Mouse (Mus musculus): ENCODE results near the gene Idh2. TPM values are rescaled to one million over a fixed set of nuclear protein-coding genes. Genes with fewer than 3 reads are reported as not detected.

The Idh2 gene
- total and polyA plus RNA-seq, 2 experiments from 2014 or later: 152 to 161 TPM

GRCm38 (mm10) chr7:80130344-80131055 is 15.3 kb upstream of the Idh2 start:
- no peak for DNase-seq (ENCODE audit: low spot score)
- Histone ChIP-seq H3K4me1 (ENCODE audit: insufficient read depth, low read length) (peaks cover 4% of the 10 kb centered on the region; the same call in 1 of the 2 replicates), H3K27me3 (ENCODE audit: insufficient read depth, low read length) (no peaks in the 10 kb centered on the region), H3K4me3 (ENCODE audit: low read length) (no peak overlapping the region), H3K4me2 (ENCODE audit: low read depth, low read length) (no peak overlapping the region), H3K9ac (replicated peaks; ENCODE audit: low read length) (no peak overlapping the region), H3K36me3 (ENCODE audit: insufficient read depth, low read length) (no peaks in the 10 kb centered on the region), H3K27ac (no peak overlapping the region), H3K9me3 (ENCODE audit: low read length) (no peaks in the 10 kb centered on the region)
- WGBS: 40% methylated on average over 12 of the region's 12 CpGs
- no peak for TF ChIP-seq CTCF (IDR thresholded peaks at IDR 0.05; ENCODE audit: low read depth)
- no peak for ATAC-seq

DNA sequence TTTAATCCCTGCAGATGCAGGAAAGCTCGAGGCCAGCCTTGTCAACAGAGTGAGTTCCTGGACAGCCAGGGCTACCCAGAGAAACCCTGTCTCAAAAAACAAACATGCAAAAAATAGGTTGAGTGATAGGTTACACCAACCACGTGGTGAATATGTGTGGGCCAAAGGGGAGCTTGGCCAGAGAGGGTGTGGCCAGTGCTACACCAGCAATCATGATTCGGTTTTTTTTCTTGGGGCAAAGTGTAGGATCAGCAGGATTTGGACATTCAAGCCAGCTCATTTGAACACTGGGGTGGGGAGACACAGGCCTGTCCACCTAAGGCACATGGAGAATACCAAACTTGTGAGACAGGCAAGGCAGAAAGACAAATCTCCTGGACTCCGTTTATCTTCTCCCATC is 14.1 kb upstream of the Idh2 start:
- Histone ChIP-seq H3K27me3 (ENCODE audit: insufficient read depth, low read length) (no peaks in the 10 kb centered on the region), H3K9ac (replicated peaks; ENCODE audit: low read length) (no peak overlapping the region), H3K27ac (no peak overlapping the region), H3K4me3 (ENCODE audit: low read length) (no peak overlapping the region), H3K4me2 (ENCODE audit: low read depth, low read length) (no peak overlapping the region), H3K36me3 (ENCODE audit: insufficient read depth, low read length) (no peaks in the 10 kb centered on the region), H3K4me1 (ENCODE audit: insufficient read depth, low read length) (no peaks in the 10 kb centered on the region), H3K9me3 (ENCODE audit: low read length) (no peaks in the 10 kb centered on the region)
- ATAC-seq (no peak), DNase-seq (ENCODE audit: low spot score) (no peak)
- TF ChIP-seq CTCF (IDR thresholded peaks at IDR 0.05; ENCODE audit: low read depth): no peak
- 72% methylated on average over 4 of the region's 4 CpGs for WGBS

DNA sequence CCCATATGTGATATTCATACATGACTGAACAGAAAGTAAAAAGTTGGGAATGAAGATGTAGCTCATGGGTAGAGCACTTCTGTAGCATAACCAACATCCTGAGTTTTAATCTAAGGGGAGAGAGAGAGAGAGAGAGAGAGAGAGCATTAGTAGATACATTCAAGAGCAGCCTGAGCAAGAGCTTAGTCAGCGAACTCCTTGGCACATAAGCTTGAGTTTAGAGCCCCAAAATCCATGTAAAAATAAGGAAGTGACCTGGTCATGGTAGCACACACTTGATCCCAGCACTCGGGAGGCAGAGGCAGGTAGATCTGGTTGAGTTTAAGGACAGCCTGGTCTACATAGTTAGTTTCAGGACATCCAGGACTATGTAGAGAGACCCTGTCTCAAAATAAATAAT is 8.5 kb upstream of the Idh2 start:
- DNase-seq (ENCODE audit: low spot score) (no peak), ATAC-seq (no peak)
- H3K27me3 ChIP-seq (ENCODE audit: insufficient read depth, low read length): no peaks in the 10 kb centered on the region
- no peak overlapping the region for H3K4me3 ChIP-seq (ENCODE audit: low read length)
- no peak for TF ChIP-seq CTCF (IDR thresholded peaks at IDR 0.05; ENCODE audit: low read depth)
- H3K9ac ChIP-seq (replicated peaks; ENCODE audit: low read length): no peak overlapping the region
- WGBS: 92% methylated on average over 2 of the region's 2 CpGs
- H3K9me3 ChIP-seq (ENCODE audit: low read length): no peaks in the 10 kb centered on the region
- no peaks in the 10 kb centered on the region for H3K36me3 ChIP-seq (ENCODE audit: insufficient read depth, low read length)
- H3K4me2 ChIP-seq (ENCODE audit: low read depth, low read length): no peak overlapping the region
- H3K4me1 ChIP-seq (ENCODE audit: insufficient read depth, low read length): no peaks in the 10 kb centered on the region
- H3K27ac ChIP-seq: no peak overlapping the region

GRCm38 (mm10) chr7:80123115-80123514 is 7.9 kb upstream of the Idh2 start:
- Histone ChIP-seq H3K9me3 (ENCODE audit: low read length) (no peaks in the 10 kb centered on the region), H3K27ac (no peak overlapping the region), H3K36me3 (ENCODE audit: insufficient read depth, low read length) (no peaks in the 10 kb centered on the region), H3K27me3 (ENCODE audit: insufficient read depth, low read length) (no peaks in the 10 kb centered on the region), H3K4me3 (ENCODE audit: low read length) (no peak overlapping the region), H3K4me1 (ENCODE audit: insufficient read depth, low read length) (no peaks in the 10 kb centered on the region), H3K9ac (replicated peaks; ENCODE audit: low read length) (no peak overlapping the region), H3K4me2 (ENCODE audit: low read depth, low read length) (no peak overlapping the region)
- DNase-seq (ENCODE audit: low spot score) (no peak), ATAC-seq (no peak)
- TF ChIP-seq CTCF (IDR thresholded peaks at IDR 0.05; ENCODE audit: low read depth): no peak
- WGBS: 66% methylated on average over 4 of the region's 4 CpGs

DNA sequence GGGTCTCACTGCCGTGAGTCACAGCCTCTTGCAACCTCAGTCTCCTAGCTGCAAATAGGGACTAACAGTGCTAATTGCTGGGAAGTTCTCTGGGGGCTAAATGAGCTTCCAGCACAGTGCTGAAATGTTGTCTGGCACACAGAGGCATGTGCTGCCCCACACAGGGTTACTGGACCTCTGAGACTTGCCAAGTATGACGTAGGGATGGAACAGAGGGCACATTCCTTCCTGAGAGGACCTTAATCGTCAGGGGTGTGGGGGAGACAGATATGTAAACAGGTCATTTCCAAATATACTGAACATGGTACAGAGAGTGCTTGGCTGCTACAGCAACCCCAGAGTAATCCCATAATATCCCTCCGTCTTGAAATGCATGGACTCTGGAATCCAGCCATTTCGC is 5.9 kb upstream of the Idh2 start:
- Histone ChIP-seq H3K9me3 (ENCODE audit: low read length) (no peaks in the 10 kb centered on the region), H3K4me1 (ENCODE audit: insufficient read depth, low read length) (0 out of 2 replicates have a peak, but pooled peaks cover 1% of the 10 kb centered on the region), H3K9ac (replicated peaks; ENCODE audit: low read length) (no peak overlapping the region), H3K27me3 (ENCODE audit: insufficient read depth, low read length) (no peaks in the 10 kb centered on the region), H3K36me3 (ENCODE audit: insufficient read depth, low read length) (no peaks in the 10 kb centered on the region), H3K27ac (no peak overlapping the region), H3K4me2 (ENCODE audit: low read depth, low read length) (no peak overlapping the region), H3K4me3 (ENCODE audit: low read length) (no peak overlapping the region)
- no peak for TF ChIP-seq CTCF (IDR thresholded peaks at IDR 0.05; ENCODE audit: low read depth)
- no peak for DNase-seq (ENCODE audit: low spot score)
- ATAC-seq: no peak
- 52% methylated on average over 5 of the region's 5 CpGs for WGBS

GRCm38 (mm10) chr7:80119198-80119597 is 4.0 kb upstream of the Idh2 start:
- 74% methylated on average over 4 of the region's 4 CpGs for WGBS

DNA sequence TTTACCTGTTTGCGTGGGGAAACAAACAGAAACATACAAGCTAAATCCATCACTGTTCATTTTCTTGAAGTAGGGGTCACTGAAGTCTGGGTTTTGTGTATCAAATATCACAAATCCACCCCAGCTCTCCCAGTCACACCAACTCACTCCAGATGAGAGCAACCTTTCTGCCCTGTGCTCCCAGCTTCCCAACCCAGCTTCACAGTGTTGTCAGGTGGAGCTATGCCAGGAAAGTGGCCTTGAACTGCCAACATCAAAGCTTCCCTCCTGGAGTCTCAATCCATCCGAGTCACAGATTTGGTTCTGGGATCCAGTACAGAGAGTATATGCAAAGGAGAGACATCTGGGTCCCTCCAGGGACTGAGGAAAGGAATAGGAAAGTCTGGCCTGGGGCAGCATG is 966 bp upstream of the Idh2 start:
- no peak overlapping the region for H3K9ac ChIP-seq (replicated peaks; ENCODE audit: low read length)
- WGBS: 66% methylated on average over 2 of the region's 2 CpGs
- no peak overlapping the region for H3K27ac ChIP-seq

More at GRCm38 (mm10) chr7:80119198-80119597, 4.0 kb upstream of the Idh2 start:
- TF ChIP-seq CTCF (IDR thresholded peaks at IDR 0.05; ENCODE audit: low read depth): no peak
- no peaks in the 10 kb centered on the region for H3K36me3 ChIP-seq (ENCODE audit: insufficient read depth, low read length)
- no peak overlapping the region for H3K27ac ChIP-seq
- no peak overlapping the region for H3K4me2 ChIP-seq (ENCODE audit: low read depth, low read length)
- no peaks in the 10 kb centered on the region for H3K27me3 ChIP-seq (ENCODE audit: insufficient read depth, low read length)
- H3K9me3 ChIP-seq (ENCODE audit: low read length): no peaks in the 10 kb centered on the region
- no peak overlapping the region for H3K9ac ChIP-seq (replicated peaks; ENCODE audit: low read length)
- H3K4me1 ChIP-seq (ENCODE audit: insufficient read depth, low read length): 0 out of 2 replicates have a peak, but pooled peaks cover 7% of the 10 kb centered on the region
- DNase-seq (ENCODE audit: low spot score): no peak
- no peak for ATAC-seq
- no peak overlapping the region for H3K4me3 ChIP-seq (ENCODE audit: low read length)

More for the DNA sequence above, 966 bp upstream of the Idh2 start:
- ATAC-seq: no peak
- H3K27me3 ChIP-seq (ENCODE audit: insufficient read depth, low read length): no peaks in the 10 kb centered on the region
- H3K4me1 ChIP-seq (ENCODE audit: insufficient read depth, low read length): peaks cover 18% of the 10 kb centered on the region
- H3K4me3 ChIP-seq (ENCODE audit: low read length): peak overlapping the region; percentile 49; the same call in 1 of the 2 replicates
- TF ChIP-seq CTCF (IDR thresholded peaks at IDR 0.05; ENCODE audit: low read depth): no peak
- DNase-seq (ENCODE audit: low spot score): no peak
- H3K9me3 ChIP-seq (ENCODE audit: low read length): no peaks in the 10 kb centered on the region
- peak overlapping the region; percentile 61 for H3K4me2 ChIP-seq (ENCODE audit: low read depth, low read length)
- H3K36me3 ChIP-seq (ENCODE audit: insufficient read depth, low read length): no peaks in the 10 kb centered on the region
